Mouse (Mus musculus): Measurements from ENCODE around the gene Olfr273. TPM values are rescaled to one million over a fixed set of nuclear protein-coding genes. Genes with fewer than 3 reads are reported as not detected.
"Not testable (repeated sequence)": the region's sequence is repeated elsewhere in the genome, so short reads cannot be mapped to it uniquely, and the experiment has no call there.

Gene Olfr273
- not detected in 2 replicates for polyA plus RNA-seq (2016; fragmentation: Nextera tagmentation; extraction: Ambion mirVana)

GRCm38 (mm10) chr4:52859136-52859535, at the start of gene Olfr273:
Olfr273 (minus strand) TSS chr4:52859236.
- Histone ChIP-seq H3K36me3 (no peaks in the 10 kb centered on the region), H3K9me3 (no peaks in the 10 kb centered on the region), H3K4me1 (no peaks in the 10 kb centered on the region), H3K27me3 (replicated peaks) (no peaks in the 10 kb centered on the region), H3K4me3 (no peak within 1 kb of the TSS), H3K9ac (no peak within 1 kb of the TSS), H3K27ac (no peak within 1 kb of the TSS), H3K4me2 (replicated peaks) (no peak within 1 kb of the TSS)
- ATAC-seq (ENCODE audit: low FRiP score, low read depth): no peak
- WGBS: 87% methylated on average over 1 of the region's 1 CpGs

GRCm38 (mm10) chr4:52864156-52864555, 5.1 kb upstream of the Olfr273 start:
- Histone ChIP-seq H3K4me3 (no peak overlapping the region), H3K27ac (no peak overlapping the region), H3K9me3 (no peaks in the 10 kb centered on the region), H3K36me3 (no peaks in the 10 kb centered on the region), H3K27me3 (replicated peaks) (no peaks in the 10 kb centered on the region), H3K4me2 (replicated peaks) (no peak overlapping the region), H3K9ac (no peak overlapping the region), H3K4me1 (no peaks in the 10 kb centered on the region)
- WGBS: 93% methylated on average over 9 of the region's 9 CpGs
- no peak for ATAC-seq (ENCODE audit: low FRiP score, low read depth)

- H3K9ac ChIP-seq: no peak overlapping the region
- ATAC-seq (ENCODE audit: low FRiP score, low read depth): no peak
- no peak overlapping the region for H3K27ac ChIP-seq
- H3K27me3 ChIP-seq (replicated peaks): no peaks in the 10 kb centered on the region
- H3K4me3 ChIP-seq: no peak overlapping the region
- no peaks in the 10 kb centered on the region for H3K36me3 ChIP-seq
- 93% methylated on average over 5 of the region's 5 CpGs for WGBS
- no peaks in the 10 kb centered on the region for H3K9me3 ChIP-seq
- no peaks in the 10 kb centered on the region for H3K4me1 ChIP-seq
- H3K4me2 ChIP-seq (replicated peaks): no peak overlapping the region
These were observed 9.4 kb downstream of the Olfr273 start for GRCm38 (mm10) chr4:52849672-52850071.

GRCm38 (mm10) chr4:52849039-52849635, 9.9 kb downstream of the Olfr273 start:
- no peak for ATAC-seq (ENCODE audit: low FRiP score, low read depth)
- H3K9me3 ChIP-seq: no peaks in the 10 kb centered on the region
- H3K4me3 ChIP-seq: no peak overlapping the region
- no peaks in the 10 kb centered on the region for H3K4me1 ChIP-seq
- no peaks in the 10 kb centered on the region for H3K36me3 ChIP-seq
- H3K9ac ChIP-seq: no peak overlapping the region
- no peaks in the 10 kb centered on the region for H3K27me3 ChIP-seq (replicated peaks)
- no peak overlapping the region for H3K27ac ChIP-seq
- 67% methylated on average over 4 of the region's 4 CpGs for WGBS
- H3K4me2 ChIP-seq (replicated peaks): no peak overlapping the region

- not testable (repeated sequence) for H3K27ac ChIP-seq; H3K4me2 ChIP-seq (replicated peaks); H3K27me3 ChIP-seq (replicated peaks); ATAC-seq (ENCODE audit: low FRiP score, low read depth); H3K9ac ChIP-seq; H3K4me3 ChIP-seq; H3K9me3 ChIP-seq; H3K36me3 ChIP-seq; H3K4me1 ChIP-seq
- 30% methylated on average over 1 of the region's 1 CpGs for WGBS
These were observed 13.6 kb downstream of the Olfr273 start for GRCm38 (mm10) chr4:52845411-52845810.

- no peak overlapping the region for H3K4me3 ChIP-seq
- H3K9ac ChIP-seq: no peak overlapping the region
- H3K4me1 ChIP-seq: no peaks in the 10 kb centered on the region
- H3K4me2 ChIP-seq (replicated peaks): no peak overlapping the region
- H3K36me3 ChIP-seq: no peaks in the 10 kb centered on the region
- no peak for ATAC-seq (ENCODE audit: low FRiP score, low read depth)
- no peaks in the 10 kb centered on the region for H3K9me3 ChIP-seq
- H3K27ac ChIP-seq: no peak overlapping the region
- no peaks in the 10 kb centered on the region for H3K27me3 ChIP-seq (replicated peaks)
- 98% methylated on average over 11 of the region's 11 CpGs for WGBS
These were observed 37.7 kb downstream of the Olfr273 start for GRCm38 (mm10) chr4:52821375-52821774.

- ATAC-seq (ENCODE audit: low FRiP score, low read depth): no peak
- 87% methylated on average over 2 of the region's 2 CpGs for WGBS
- no peak within 1 kb of the TSS for H3K4me3 ChIP-seq
- H3K4me1 ChIP-seq: no peaks in the 10 kb centered on the region
- no peaks in the 10 kb centered on the region for H3K36me3 ChIP-seq
- no peak within 1 kb of the TSS for H3K27ac ChIP-seq
- no peak within 1 kb of the TSS for H3K4me2 ChIP-seq (replicated peaks)
- H3K27me3 ChIP-seq (replicated peaks): no peaks in the 10 kb centered on the region
- H3K9me3 ChIP-seq: no peaks in the 10 kb centered on the region
- H3K9ac ChIP-seq: no peak within 1 kb of the TSS
These were observed 44.7 kb downstream of the Olfr273 start, which contains the start of gene Olfr275 for GRCm38 (mm10) chr4:52814304-52814703. Olfr275 (plus strand) TSS chr4:52814604.

GRCm38 (mm10) chr4:52811871-52812270, 47.2 kb downstream of the Olfr273 start:
- no peak overlapping the region for H3K4me3 ChIP-seq
- H3K36me3 ChIP-seq: no peaks in the 10 kb centered on the region
- H3K27ac ChIP-seq: no peak overlapping the region
- ATAC-seq (ENCODE audit: low FRiP score, low read depth): no peak
- no peaks in the 10 kb centered on the region for H3K27me3 ChIP-seq (replicated peaks)
- no peaks in the 10 kb centered on the region for H3K9me3 ChIP-seq
- H3K4me1 ChIP-seq: no peaks in the 10 kb centered on the region
- H3K4me2 ChIP-seq (replicated peaks): no peak overlapping the region
- WGBS: 54% methylated on average over 2 of the region's 2 CpGs
- no peak overlapping the region for H3K9ac ChIP-seq

Other genes starting within 250 kb of the Olfr273 start
- not detected in 2 replicates for gene Olfr275, start 44.6 kb downstream of the Olfr273 start, polyA plus RNA-seq (2016; fragmentation: Nextera tagmentation; extraction: Ambion mirVana)
- not detected in 2 replicates for gene Olfr272, start 59.9 kb upstream of the Olfr273 start, polyA plus RNA-seq (2016; fragmentation: Nextera tagmentation; extraction: Ambion mirVana)
- gene Olfr270, start 105.3 kb upstream of the Olfr273 start, polyA plus RNA-seq (2016; fragmentation: Nextera tagmentation; extraction: Ambion mirVana): not detected in 2 replicates
- gene Nipsnap3a, start 130.0 kb upstream of the Olfr273 start, polyA plus RNA-seq (2016; fragmentation: Nextera tagmentation; extraction: Ambion mirVana): not detected in 2 replicates
- gene Nipsnap3b, start 152.6 kb upstream of the Olfr273 start, polyA plus RNA-seq (2016; fragmentation: Nextera tagmentation; extraction: Ambion mirVana): 137 and 138 TPM in 2 replicates